Mouse (Mus musculus): ENCODE measurements around the gene Tomm20. TPM values are rescaled to one million over a fixed set of nuclear protein-coding genes. Genes with fewer than 3 reads are reported as not detected.

The Tomm20 gene
- polyA plus RNA-seq, 1 experiment from 2014 or later, result 185 TPM

- peaks cover 66% of the 10 kb centered on the region for H3K36me3 ChIP-seq
- WGBS, result 40% methylated on average over 2 of the region's 2 CpGs
- H3K9me3 ChIP-seq (replicated peaks), result no peaks in the 10 kb centered on the region
- H3K4me3 ChIP-seq (replicated peaks), result no peak overlapping the region
- no peak for ATAC-seq (ENCODE audit: insufficient number of reproducible peaks, low FRiP score, low TSS enrichment, low read depth)
- H3K27me3 ChIP-seq, result no peaks in the 10 kb centered on the region
- no peak overlapping the region for H3K9ac ChIP-seq
- no peaks in the 10 kb centered on the region for H3K4me1 ChIP-seq
- H3K27ac ChIP-seq (replicated peaks), result no peak overlapping the region
- no peak overlapping the region for H3K4me2 ChIP-seq (replicated peaks)
These were observed 13.9 kb downstream of the Tomm20 start for GRCm38 (mm10) chr8:126931720-126932119.

GRCm38 (mm10) chr8:126929607-126930161 lies 16.0 kb downstream of the Tomm20 start:
- 79% methylated on average over 3 of the region's 3 CpGs for WGBS
- Histone ChIP-seq H3K27me3 (no peaks in the 10 kb centered on the region), H3K27ac (replicated peaks) (no peak overlapping the region), H3K9me3 (replicated peaks) (no peaks in the 10 kb centered on the region), H3K36me3 (peaks cover 62% of the 10 kb centered on the region), H3K4me1 (no peaks in the 10 kb centered on the region), H3K9ac (no peak overlapping the region), H3K4me2 (replicated peaks) (no peak overlapping the region), H3K4me3 (replicated peaks) (no peak overlapping the region)
- ATAC-seq (ENCODE audit: insufficient number of reproducible peaks, low FRiP score, low TSS enrichment, low read depth), result 0 out of 2 replicates have a peak, but pooled peaks have one; percentile 46

- Histone ChIP-seq H3K9me3 (replicated peaks) (no peaks in the 10 kb centered on the region), H3K27me3 (no peaks in the 10 kb centered on the region), H3K4me2 (replicated peaks) (no peak overlapping the region), H3K36me3 (peaks cover 58% of the 10 kb centered on the region), H3K9ac (no peak overlapping the region), H3K4me3 (replicated peaks) (no peak overlapping the region), H3K27ac (replicated peaks) (no peak overlapping the region), H3K4me1 (no peaks in the 10 kb centered on the region)
- ATAC-seq (ENCODE audit: insufficient number of reproducible peaks, low FRiP score, low TSS enrichment, low read depth), result peak; percentile 31; the same call in 1 of the 2 replicates
- WGBS, result 86% methylated on average over 10 of the region's 10 CpGs
These were observed 16.7 kb downstream of the Tomm20 start for GRCm38 (mm10) chr8:126928755-126929505.

DNA sequence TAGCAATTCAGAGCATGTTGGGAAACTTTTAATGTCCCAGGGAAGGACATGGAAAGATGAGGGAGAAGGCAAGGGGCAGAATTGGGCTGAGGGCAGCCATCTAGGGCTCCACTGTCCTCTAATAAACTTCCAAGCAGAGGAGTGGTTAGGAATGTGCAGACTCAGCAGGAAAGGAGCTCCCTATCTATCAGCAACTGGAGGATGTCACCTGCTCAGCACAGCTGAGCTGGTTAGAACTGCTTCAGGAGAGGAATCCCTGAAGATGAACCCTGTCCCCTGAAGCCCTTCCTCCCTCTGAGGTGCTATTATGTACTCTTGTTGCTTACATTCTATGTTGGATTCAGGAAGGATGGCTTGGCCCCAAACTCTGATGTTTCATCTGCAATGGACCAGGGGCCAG lies 17.6 kb downstream of the Tomm20 start:
- Histone ChIP-seq H3K4me1 (no peaks in the 10 kb centered on the region), H3K27me3 (no peaks in the 10 kb centered on the region), H3K27ac (replicated peaks) (no peak overlapping the region), H3K9ac (no peak overlapping the region), H3K4me2 (replicated peaks) (no peak overlapping the region), H3K4me3 (replicated peaks) (no peak overlapping the region), H3K36me3 (peaks cover 49% of the 10 kb centered on the region), H3K9me3 (replicated peaks) (no peaks in the 10 kb centered on the region)
- ATAC-seq (ENCODE audit: insufficient number of reproducible peaks, low FRiP score, low TSS enrichment, low read depth), result no peak

- no peaks in the 10 kb centered on the region for H3K27me3 ChIP-seq
- H3K4me1 ChIP-seq, result no peaks in the 10 kb centered on the region
- 37% methylated on average over 1 of the region's 1 CpGs for WGBS
- H3K4me2 ChIP-seq (replicated peaks), result no peak overlapping the region
- no peaks in the 10 kb centered on the region for H3K9me3 ChIP-seq (replicated peaks)
- no peak overlapping the region for H3K27ac ChIP-seq (replicated peaks)
- H3K36me3 ChIP-seq, result peaks cover 40% of the 10 kb centered on the region
- no peak overlapping the region for H3K4me3 ChIP-seq (replicated peaks)
- H3K9ac ChIP-seq, result no peak overlapping the region
- no peak for ATAC-seq (ENCODE audit: insufficient number of reproducible peaks, low FRiP score, low TSS enrichment, low read depth)
These were observed 18.6 kb downstream of the Tomm20 start for GRCm38 (mm10) chr8:126927058-126927457.

DNA sequence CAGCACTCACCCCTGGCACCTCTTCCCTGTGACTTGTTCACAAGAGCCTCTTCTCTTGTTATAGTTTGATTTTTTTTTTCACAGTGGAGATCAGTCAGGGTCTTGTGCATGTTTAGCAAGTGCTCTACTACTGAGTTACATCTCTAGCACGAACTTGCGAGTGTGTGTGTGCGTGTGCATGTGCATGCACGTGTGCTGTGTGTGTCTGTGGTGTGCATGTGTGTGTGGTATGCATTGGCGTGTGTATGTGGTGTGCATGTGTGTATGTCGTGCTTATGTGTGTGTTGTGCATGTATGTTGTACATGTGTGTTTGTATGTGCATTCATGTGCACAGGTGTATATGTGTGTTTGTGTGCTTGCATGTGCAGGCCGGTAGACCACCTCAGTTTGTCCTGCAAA lies 22.7 kb downstream of the Tomm20 start:
- WGBS, result 89% methylated on average over 7 of the region's 7 CpGs
- no peak overlapping the region for H3K9ac ChIP-seq
- peaks cover 22% of the 10 kb centered on the region for H3K4me1 ChIP-seq
- no peaks in the 10 kb centered on the region for H3K9me3 ChIP-seq (replicated peaks)
- ATAC-seq (ENCODE audit: insufficient number of reproducible peaks, low FRiP score, low TSS enrichment, low read depth), result no peak
- no peak overlapping the region for H3K4me2 ChIP-seq (replicated peaks)
- no peaks in the 10 kb centered on the region for H3K27me3 ChIP-seq
- H3K36me3 ChIP-seq, result peaks cover 19% of the 10 kb centered on the region; the same call in 1 of the 2 replicates
- H3K4me3 ChIP-seq (replicated peaks), result no peak overlapping the region
- no peak overlapping the region for H3K27ac ChIP-seq (replicated peaks)

GRCm38 (mm10) chr8:126921432-126921831 lies 24.2 kb downstream of the Tomm20 start:
- WGBS, result 87% methylated on average over 3 of the region's 3 CpGs
- H3K27me3 ChIP-seq, result no peaks in the 10 kb centered on the region
- H3K27ac ChIP-seq (replicated peaks), result no peak overlapping the region

DNA sequence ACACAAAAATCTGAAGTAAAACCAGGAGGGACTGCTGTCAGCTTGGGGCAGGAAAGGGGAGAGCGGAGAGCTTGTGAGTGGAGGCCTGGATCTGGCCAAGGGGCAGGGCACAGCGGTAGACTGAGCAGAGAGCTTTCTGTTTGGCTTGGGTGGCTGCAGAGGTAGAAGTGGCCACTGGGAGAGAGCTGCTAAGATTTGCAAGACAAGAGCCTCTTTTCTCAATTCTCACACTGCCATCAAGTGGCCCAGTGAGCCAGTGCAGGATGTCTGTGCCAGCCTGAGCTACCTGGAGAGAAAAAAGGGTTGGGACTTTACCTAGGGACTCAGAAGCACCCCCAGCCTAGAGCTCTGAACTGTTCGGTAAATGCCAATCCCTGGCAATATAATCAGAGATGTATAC lies 24.8 kb downstream of the Tomm20 start:
- Histone ChIP-seq H3K4me3 (replicated peaks) (no peak overlapping the region), H3K36me3 (peaks cover 5% of the 10 kb centered on the region; the same call in 1 of the 2 replicates), H3K27me3 (no peaks in the 10 kb centered on the region), H3K9me3 (replicated peaks) (no peaks in the 10 kb centered on the region), H3K4me1 (peaks cover 33% of the 10 kb centered on the region), H3K9ac (no peak overlapping the region), H3K4me2 (replicated peaks) (no peak overlapping the region), H3K27ac (replicated peaks) (peak overlapping the region; percentile 8; the same call in 1 of the 2 replicates)
- ATAC-seq (ENCODE audit: insufficient number of reproducible peaks, low FRiP score, low TSS enrichment, low read depth), result peak; percentile 70; the same call in 1 of the 2 replicates
- 20% methylated on average over 3 of the region's 3 CpGs for WGBS

More at GRCm38 (mm10) chr8:126921432-126921831, 24.2 kb downstream of the Tomm20 start:
- Histone ChIP-seq H3K9ac (no peak overlapping the region), H3K4me3 (replicated peaks) (no peak overlapping the region), H3K4me1 (peaks cover 33% of the 10 kb centered on the region), H3K9me3 (replicated peaks) (no peaks in the 10 kb centered on the region), H3K4me2 (replicated peaks) (no peak overlapping the region), H3K36me3 (peaks cover 11% of the 10 kb centered on the region; the same call in 1 of the 2 replicates)
- ATAC-seq (ENCODE audit: insufficient number of reproducible peaks, low FRiP score, low TSS enrichment, low read depth), result no peak

GRCm38 (mm10) chr8:126920386-126920785 lies 25.3 kb downstream of the Tomm20 start:
- H3K36me3 ChIP-seq, result peaks cover under 1% of the 10 kb centered on the region; the same call in 1 of the 2 replicates
- no peaks in the 10 kb centered on the region for H3K27me3 ChIP-seq
- H3K4me2 ChIP-seq (replicated peaks), result no peak overlapping the region
- 70% methylated on average over 6 of the region's 6 CpGs for WGBS
- H3K9me3 ChIP-seq (replicated peaks), result no peaks in the 10 kb centered on the region
- H3K4me1 ChIP-seq, result peaks cover 33% of the 10 kb centered on the region
- ATAC-seq (ENCODE audit: insufficient number of reproducible peaks, low FRiP score, low TSS enrichment, low read depth), result peak; percentile 1; the same call in 1 of the 2 replicates
- no peak overlapping the region for H3K4me3 ChIP-seq (replicated peaks)
- no peak overlapping the region for H3K9ac ChIP-seq
- peak overlapping the region; percentile 8; the same call in 1 of the 2 replicates for H3K27ac ChIP-seq (replicated peaks)

GRCm38 (mm10) chr8:126919703-126920102 lies 25.9 kb downstream of the Tomm20 start:
- H3K4me3 ChIP-seq (replicated peaks), result no peak overlapping the region
- no peaks in the 10 kb centered on the region; the same call in 1 of the 2 replicates for H3K36me3 ChIP-seq
- H3K9me3 ChIP-seq (replicated peaks), result no peaks in the 10 kb centered on the region
- H3K27me3 ChIP-seq, result no peaks in the 10 kb centered on the region
- WGBS, result 90% methylated on average over 5 of the region's 5 CpGs
- no peak overlapping the region for H3K4me2 ChIP-seq (replicated peaks)
- H3K4me1 ChIP-seq, result peaks cover 40% of the 10 kb centered on the region
- ATAC-seq (ENCODE audit: insufficient number of reproducible peaks, low FRiP score, low TSS enrichment, low read depth), result no peak
- H3K27ac ChIP-seq (replicated peaks), result no peak overlapping the region
- no peak overlapping the region for H3K9ac ChIP-seq

- Histone ChIP-seq H3K9me3 (replicated peaks) (no peaks in the 10 kb centered on the region), H3K27ac (replicated peaks) (no peak overlapping the region), H3K4me1 (peaks cover 44% of the 10 kb centered on the region), H3K9ac (no peak overlapping the region), H3K27me3 (no peaks in the 10 kb centered on the region), H3K4me2 (replicated peaks) (no peak overlapping the region), H3K36me3 (no peaks in the 10 kb centered on the region; the same call in 1 of the 2 replicates), H3K4me3 (replicated peaks) (no peak overlapping the region)
- ATAC-seq (ENCODE audit: insufficient number of reproducible peaks, low FRiP score, low TSS enrichment, low read depth), result no peak
- WGBS, result 48% methylated on average over 2 of the region's 2 CpGs
These were observed 26.4 kb downstream of the Tomm20 start for GRCm38 (mm10) chr8:126919255-126919654.
